Mouse (Mus musculus): Measurements from ENCODE around the gene Tmem237. TPM values are rescaled to one million over a fixed set of nuclear protein-coding genes. Genes with fewer than 3 reads are reported as not detected.

Tmem237 gene
- polyA plus RNA-seq (2016; fragmentation: Nextera tagmentation; extraction: Ambion mirVana): 34.0 and 36.5 TPM in 2 replicates

DNA sequence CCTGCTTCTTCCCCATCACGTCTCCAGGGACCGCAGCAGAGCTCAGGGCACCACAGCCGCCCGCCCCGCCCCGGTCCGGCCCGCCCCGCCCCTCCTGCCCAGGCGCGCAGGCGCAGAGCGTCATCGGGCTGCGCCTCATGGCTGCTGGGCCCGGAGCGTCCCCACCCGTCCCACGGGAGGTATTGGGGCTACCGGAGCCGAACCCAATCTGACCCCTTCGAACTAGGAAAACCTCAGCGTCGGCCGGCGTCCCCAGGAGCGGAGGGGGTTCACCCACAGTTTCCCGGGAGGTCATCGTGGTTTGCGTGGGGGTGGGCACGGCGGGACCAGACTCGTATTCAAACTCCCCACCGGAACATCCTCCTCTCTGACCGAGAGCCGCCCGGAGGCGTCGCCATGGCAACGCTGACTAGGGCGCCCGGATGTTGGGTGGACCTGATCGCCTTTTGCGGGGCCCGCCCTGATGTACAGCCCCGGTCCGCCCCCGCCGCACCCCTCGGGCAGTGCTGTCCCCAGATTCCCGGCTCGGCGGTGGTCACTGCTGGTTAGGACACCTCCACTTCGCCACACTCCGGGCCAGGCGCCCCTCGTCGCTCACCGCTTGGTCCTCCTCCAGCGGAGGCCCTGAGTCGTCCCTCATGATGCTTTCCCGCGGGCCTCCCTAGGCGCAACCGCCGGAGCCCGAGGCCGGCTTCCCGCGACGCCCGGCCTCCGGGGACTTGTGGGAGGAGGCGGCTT, at the start of gene Tmem237:
TSS of gene Tmem237 (minus strand) at position 689 of the 738 bp plus-strand sequence.
- DNase-seq (ENCODE audit: low spot score): peak; percentile 99
- H3K27ac ChIP-seq: peak within 1 kb of the TSS; percentile 89
- H3K27me3 ChIP-seq (ENCODE audit: low read depth, poor library complexity, severe bottlenecking): no peaks in the 10 kb centered on the region
- H3K4me3 ChIP-seq: peak within 1 kb of the TSS; percentile 64
- WGBS: under 1% methylated on average over 73 of the region's 74 CpGs
- H3K9me3 ChIP-seq (replicated peaks): no peaks in the 10 kb centered on the region
- peaks cover 3% of the 10 kb centered on the region; the same call in 1 of the 2 replicates for H3K36me3 ChIP-seq
- H3K4me1 ChIP-seq: peaks cover 12% of the 10 kb centered on the region

- no peaks in the 10 kb centered on the region for H3K9me3 ChIP-seq (replicated peaks)
- no peak overlapping the region for H3K27ac ChIP-seq
- no peaks in the 10 kb centered on the region for H3K27me3 ChIP-seq (ENCODE audit: low read depth, poor library complexity, severe bottlenecking)
- no peak overlapping the region for H3K4me3 ChIP-seq
- no peak for DNase-seq (ENCODE audit: low spot score)
- no peaks in the 10 kb centered on the region for H3K4me1 ChIP-seq
- WGBS: 92% methylated on average over 6 of the region's 6 CpGs
- H3K36me3 ChIP-seq: peaks cover 41% of the 10 kb centered on the region
Measured at GRCm38 (mm10) chr1:59169586-59169985, 49.4 kb upstream of the Tmem237 start.

GRCm38 (mm10) chr1:59168556-59168955, 48.3 kb upstream of the Tmem237 start:
- H3K4me1 ChIP-seq: no peaks in the 10 kb centered on the region
- WGBS: 69% methylated on average over 2 of the region's 2 CpGs
- no peaks in the 10 kb centered on the region for H3K9me3 ChIP-seq (replicated peaks)
- H3K27me3 ChIP-seq (ENCODE audit: low read depth, poor library complexity, severe bottlenecking): no peaks in the 10 kb centered on the region
- H3K36me3 ChIP-seq: peaks cover 44% of the 10 kb centered on the region
- H3K27ac ChIP-seq: no peak overlapping the region
- H3K4me3 ChIP-seq: no peak overlapping the region
- DNase-seq (ENCODE audit: low spot score): no peak

GRCm38 (mm10) chr1:59167654-59168425, 47.6 kb upstream of the Tmem237 start:
- no peak for DNase-seq (ENCODE audit: low spot score)
- no peaks in the 10 kb centered on the region for H3K27me3 ChIP-seq (ENCODE audit: low read depth, poor library complexity, severe bottlenecking)
- H3K27ac ChIP-seq: no peak overlapping the region
- no peaks in the 10 kb centered on the region for H3K4me1 ChIP-seq
- 87% methylated on average over 4 of the region's 4 CpGs for whole genome bisulfite sequencing
- no peaks in the 10 kb centered on the region for H3K9me3 ChIP-seq (replicated peaks)
- no peak overlapping the region for H3K4me3 ChIP-seq
- peaks cover 45% of the 10 kb centered on the region for H3K36me3 ChIP-seq

- DNase-seq (ENCODE audit: low spot score): no peak
- Histone ChIP-seq H3K9me3 (replicated peaks) (no peaks in the 10 kb centered on the region), H3K36me3 (peaks cover 48% of the 10 kb centered on the region), H3K27ac (no peak overlapping the region), H3K27me3 (ENCODE audit: low read depth, poor library complexity, severe bottlenecking) (no peaks in the 10 kb centered on the region), H3K4me3 (no peak overlapping the region), H3K4me1 (no peaks in the 10 kb centered on the region)
- 94% methylated on average over 9 of the region's 9 CpGs for WGBS
Measured at GRCm38 (mm10) chr1:59166232-59166905, 46.2 kb upstream of the Tmem237 start.

- no peak overlapping the region for H3K27ac ChIP-seq
- no peaks in the 10 kb centered on the region for H3K9me3 ChIP-seq (replicated peaks)
- peaks cover 38% of the 10 kb centered on the region for H3K36me3 ChIP-seq
- H3K4me3 ChIP-seq: no peak overlapping the region
- 74% methylated on average over 5 of the region's 5 CpGs for WGBS
- H3K27me3 ChIP-seq (ENCODE audit: low read depth, poor library complexity, severe bottlenecking): no peaks in the 10 kb centered on the region
- no peaks in the 10 kb centered on the region for H3K4me1 ChIP-seq
- no peak for DNase-seq (ENCODE audit: low spot score)
Measured at GRCm38 (mm10) chr1:59163918-59164317, 43.7 kb upstream of the Tmem237 start.

GRCm38 (mm10) chr1:59163030-59163461, 42.8 kb upstream of the Tmem237 start, which contains the start of gene Mpp4:
Gene Mpp4, minus strand, starts transcription at chr1:59163389.
- Histone ChIP-seq H3K36me3 (peaks cover 36% of the 10 kb centered on the region), H3K9me3 (replicated peaks) (no peaks in the 10 kb centered on the region), H3K27me3 (ENCODE audit: low read depth, poor library complexity, severe bottlenecking) (no peaks in the 10 kb centered on the region), H3K4me1 (no peaks in the 10 kb centered on the region), H3K4me3 (no peak within 1 kb of the TSS), H3K27ac (no peak within 1 kb of the TSS)
- no peak for DNase-seq (ENCODE audit: low spot score)
- 74% methylated on average over 12 of the region's 12 CpGs for WGBS

GRCm38 (mm10) chr1:59162309-59163024, 42.3 kb upstream of the Tmem237 start:
- 82% methylated on average over 8 of the region's 8 CpGs for WGBS
- no peak overlapping the region for H3K27ac ChIP-seq

DNA sequence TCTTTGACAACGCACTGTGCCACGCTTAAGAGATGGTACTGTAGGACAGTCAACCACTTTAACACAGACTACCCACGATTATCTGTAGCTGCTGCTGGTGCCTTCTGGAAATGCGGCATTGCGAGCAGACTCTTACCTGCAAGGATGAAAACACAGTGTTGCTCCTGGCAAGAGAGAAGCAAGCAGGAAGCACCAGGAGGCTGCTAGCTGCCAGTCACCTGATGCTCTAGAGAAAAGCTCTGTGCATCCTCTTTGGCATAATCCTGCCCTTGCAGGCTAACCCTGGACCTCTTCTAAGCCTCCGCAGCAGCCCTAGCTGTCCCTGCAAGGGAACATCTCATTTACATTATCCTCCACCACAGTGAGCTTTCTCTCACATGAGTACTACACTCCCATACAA, 41.2 kb upstream of the Tmem237 start:
- Histone ChIP-seq H3K4me3 (no peak overlapping the region), H3K36me3 (peaks cover 21% of the 10 kb centered on the region), H3K4me1 (no peaks in the 10 kb centered on the region), H3K27ac (no peak overlapping the region), H3K9me3 (replicated peaks) (no peaks in the 10 kb centered on the region), H3K27me3 (ENCODE audit: low read depth, poor library complexity, severe bottlenecking) (no peaks in the 10 kb centered on the region)
- DNase-seq (ENCODE audit: low spot score): no peak
- WGBS: 81% methylated on average over 6 of the region's 6 CpGs

More at GRCm38 (mm10) chr1:59162309-59163024, 42.3 kb upstream of the Tmem237 start:
- Histone ChIP-seq H3K36me3 (peaks cover 32% of the 10 kb centered on the region), H3K27me3 (ENCODE audit: low read depth, poor library complexity, severe bottlenecking) (no peaks in the 10 kb centered on the region), H3K4me1 (no peaks in the 10 kb centered on the region), H3K9me3 (replicated peaks) (no peaks in the 10 kb centered on the region), H3K4me3 (no peak overlapping the region)
- DNase-seq (ENCODE audit: low spot score): no peak

DNA sequence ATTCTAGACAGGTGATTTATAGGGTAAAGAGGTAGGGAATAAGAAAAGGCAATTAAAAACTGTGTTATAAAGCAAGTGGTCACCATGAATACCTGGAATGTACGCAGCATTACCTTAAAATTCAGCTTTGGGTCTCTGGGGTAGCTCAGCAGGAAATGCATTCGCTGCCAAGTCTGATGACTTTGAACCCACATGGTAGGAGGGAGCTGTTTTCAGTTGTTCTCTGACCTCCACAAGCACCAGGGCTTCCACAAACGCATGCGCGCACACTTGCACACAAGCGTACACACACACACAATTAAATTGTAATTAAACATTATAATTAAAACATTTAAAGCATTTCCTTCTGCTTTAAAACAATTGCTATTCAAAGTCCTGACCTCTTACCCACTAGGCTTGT, 40.7 kb upstream of the Tmem237 start:
- Histone ChIP-seq H3K36me3 (peaks cover 19% of the 10 kb centered on the region), H3K4me1 (no peaks in the 10 kb centered on the region), H3K27ac (no peak overlapping the region), H3K4me3 (no peak overlapping the region), H3K9me3 (replicated peaks) (no peaks in the 10 kb centered on the region), H3K27me3 (ENCODE audit: low read depth, poor library complexity, severe bottlenecking) (no peaks in the 10 kb centered on the region)
- 84% methylated on average over 6 of the region's 6 CpGs for WGBS
- no peak for DNase-seq (ENCODE audit: low spot score)

- Histone ChIP-seq H3K9me3 (replicated peaks) (no peaks in the 10 kb centered on the region), H3K27me3 (ENCODE audit: low read depth, poor library complexity, severe bottlenecking) (no peaks in the 10 kb centered on the region), H3K4me1 (no peaks in the 10 kb centered on the region), H3K36me3 (peaks cover 16% of the 10 kb centered on the region), H3K4me3 (no peak overlapping the region), H3K27ac (no peak overlapping the region)
- no peak for DNase-seq (ENCODE audit: low spot score)
- 88% methylated on average over 3 of the region's 3 CpGs for WGBS
Measured at GRCm38 (mm10) chr1:59159136-59159535, 38.9 kb upstream of the Tmem237 start.

DNA sequence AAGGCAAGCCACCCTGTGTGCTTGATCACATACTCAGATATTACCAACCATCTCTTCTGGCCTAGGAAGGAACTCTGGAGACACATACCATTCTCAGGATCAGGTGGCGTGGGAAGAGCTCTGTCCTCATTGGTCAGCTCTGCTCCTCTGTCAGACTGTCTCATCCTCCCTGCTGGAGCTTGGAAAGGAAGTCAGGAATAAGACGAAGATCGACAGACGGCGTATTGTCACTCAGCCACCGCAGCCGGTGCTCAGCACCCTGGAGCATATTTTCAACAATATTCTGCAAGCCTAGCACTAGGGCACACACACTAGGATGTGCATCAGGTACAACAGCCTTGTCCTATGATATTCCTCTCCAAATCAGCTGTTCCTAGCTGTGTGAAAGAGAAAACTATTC, 38.3 kb upstream of the Tmem237 start:
- 89% methylated on average over 7 of the region's 7 CpGs for WGBS

More for the DNA sequence above, 38.3 kb upstream of the Tmem237 start:
- no peak for DNase-seq (ENCODE audit: low spot score)
- Histone ChIP-seq H3K27ac (no peak overlapping the region), H3K27me3 (ENCODE audit: low read depth, poor library complexity, severe bottlenecking) (no peaks in the 10 kb centered on the region), H3K36me3 (peaks cover 13% of the 10 kb centered on the region), H3K9me3 (replicated peaks) (no peaks in the 10 kb centered on the region), H3K4me1 (no peaks in the 10 kb centered on the region), H3K4me3 (no peak overlapping the region)

Measured in limb, embryonic 10.5 days (tissue).